Mouse (Mus musculus) neural tube, embryonic 15.5 days (tissue): ENCODE results near the gene Kcnmb3. TPM values are rescaled to one million over a fixed set of nuclear protein-coding genes. Genes with fewer than 3 reads are reported as not detected.

Experiments
- ATAC-seq: fragments of 200-750 bp; cut with Nextera tagmentation; 2 replicates; pipeline ENCODE4 v1.8.0; 2017; ENCODE audit warnings: mild to moderate bottlenecking, moderate TSS enrichment, moderate library complexity; ENCODE audit not compliant: low FRiP score
- H3K27ac ChIP-seq: fragments of 300-500 bp; sonication (generic); replicated peaks from 2 replicates; pipeline ENCODE4 v1.5.1; 2015; ENCODE audit warnings: mild to moderate bottlenecking, inconsistent platforms
- H3K27me3 ChIP-seq: fragments of 300-500 bp; sonication (generic); replicated peaks from 2 replicates; pipeline ENCODE4 v1.6.1; 2015; ENCODE audit warnings: inconsistent platforms
- H3K36me3 ChIP-seq: fragments of 300-500 bp; sonication (generic); 2 replicates; pipeline ENCODE4 v1.6.1; 2015; ENCODE audit warnings: inconsistent platforms
- H3K4me1 ChIP-seq: fragments of 300-500 bp; sonication (generic); 2 replicates; pipeline ENCODE4 v1.6.1; 2015; ENCODE audit warnings: inconsistent platforms
- H3K4me2 ChIP-seq: fragments of 300-500 bp; sonication (generic); 2 replicates; pipeline ENCODE4 v1.6.1; 2015; ENCODE audit warnings: inconsistent platforms, mild to moderate bottlenecking, moderate library complexity
- H3K4me3 ChIP-seq: fragments of 300-500 bp; sonication (generic); replicated peaks from 2 replicates; pipeline ENCODE4 v1.5.1; 2015; ENCODE audit warnings: mild to moderate bottlenecking, inconsistent platforms
- H3K9ac ChIP-seq: fragments of 300-500 bp; sonication (generic); replicated peaks from 2 replicates; pipeline ENCODE4 v1.6.1; 2015; ENCODE audit warnings: mild to moderate bottlenecking, inconsistent platforms
- H3K9me3 ChIP-seq: fragments of 300-500 bp; sonication (generic); replicated peaks from 2 replicates; pipeline ENCODE4 v1.6.1; 2016; ENCODE audit warnings: inconsistent platforms
- WGBS: fragments of 180-500 bp; shearing (Covaris S2); methylation state at CpG from one replicate; pipeline ENCODE4 v1.1.7; 2015; ENCODE audit warnings: mixed read lengths; 5-methylcytosine and 5-hydroxymethylcytosine counted together
- polyA plus RNA-seq: library from polyadenylated mRNA; unstranded; fragments of >200 nt; fragmentation: Nextera tagmentation; extraction: Ambion mirVana; gene quantifications from 2 replicates; pipeline ENCODE4 v1.2.1, GENCODE M21; 2015

Gene Kcnmb3
- polyA plus RNA-seq, 1 experiment from 2014 or later = not detected

DNA sequence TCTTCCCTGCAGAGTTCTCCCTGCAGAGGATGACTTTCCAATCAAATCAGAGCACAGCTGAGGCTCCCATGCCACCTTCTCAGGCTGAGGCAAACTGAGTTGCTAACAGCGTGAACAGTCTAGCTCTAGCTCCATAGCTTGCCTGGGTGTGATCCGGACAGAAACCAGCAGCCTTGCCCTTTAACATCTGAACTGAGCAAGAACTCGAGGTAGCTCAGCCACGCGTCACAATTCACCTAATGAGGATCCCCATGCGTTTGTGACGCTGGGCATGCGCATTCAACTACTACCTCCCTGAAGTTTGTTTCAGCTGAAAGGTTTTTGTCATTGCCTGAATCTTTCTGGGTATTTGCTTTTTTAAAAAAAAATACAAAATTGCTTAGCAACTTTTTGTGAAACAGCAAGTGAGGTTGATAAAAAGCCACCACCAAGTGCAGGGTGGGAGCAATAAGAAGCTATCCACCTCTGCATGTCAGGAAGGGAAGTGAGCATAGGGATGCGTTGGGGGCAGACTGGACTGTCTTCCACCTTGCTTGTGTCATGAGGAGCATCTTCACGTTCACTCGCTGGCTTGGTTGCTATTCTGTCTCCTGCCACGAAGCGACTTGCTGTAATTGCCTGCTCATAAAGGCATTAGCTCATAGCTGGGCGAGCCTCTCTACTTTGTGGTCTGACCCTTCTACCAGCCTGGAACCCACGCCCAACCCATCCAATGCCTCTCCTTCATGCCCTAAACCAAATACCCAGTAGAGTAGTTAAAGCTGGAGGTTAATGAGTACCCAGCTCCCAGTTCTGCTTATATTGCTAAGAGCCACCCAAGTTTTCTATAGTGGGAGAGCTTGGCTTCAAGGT is 1.7 kb downstream of the Kcnmb3 start:
- Histone ChIP-seq H3K27ac (no peak overlapping the region), H3K9me3 (no peaks in the 10 kb centered on the region), H3K9ac (no peak overlapping the region), H3K27me3 (no peaks in the 10 kb centered on the region), H3K36me3 (no peaks in the 10 kb centered on the region), H3K4me3 (no peak overlapping the region), H3K4me2 (no peak overlapping the region), H3K4me1 (no peaks in the 10 kb centered on the region)
- 66% methylated on average over 15 of the region's 15 CpGs for WGBS
- ATAC-seq = no peak

DNA sequence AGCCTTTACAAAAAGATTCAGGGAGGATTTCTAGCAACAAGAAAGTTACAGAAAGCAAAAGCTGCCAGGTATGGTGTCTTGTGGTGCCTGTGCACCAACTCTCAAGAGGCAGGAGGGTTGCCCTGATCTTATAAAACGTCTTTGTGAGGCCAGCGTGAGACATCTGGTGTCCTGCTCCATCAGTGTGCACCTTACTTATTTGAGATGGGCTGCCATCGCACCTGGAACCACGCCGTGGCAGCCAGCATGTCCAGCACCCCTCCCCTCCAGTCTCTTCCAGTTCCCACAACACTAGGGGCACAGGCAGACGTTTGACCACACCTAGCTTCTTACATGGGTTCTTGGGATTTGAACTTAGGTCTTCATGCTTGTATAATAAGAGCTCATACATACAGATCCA is 3.9 kb downstream of the Kcnmb3 start:
- ATAC-seq = no peak
- Histone ChIP-seq H3K4me1 (no peaks in the 10 kb centered on the region), H3K36me3 (no peaks in the 10 kb centered on the region), H3K27ac (no peak overlapping the region), H3K4me3 (no peak overlapping the region), H3K9me3 (no peaks in the 10 kb centered on the region), H3K27me3 (no peaks in the 10 kb centered on the region), H3K9ac (no peak overlapping the region), H3K4me2 (no peak overlapping the region)
- WGBS = 85% methylated on average over 6 of the region's 6 CpGs

DNA sequence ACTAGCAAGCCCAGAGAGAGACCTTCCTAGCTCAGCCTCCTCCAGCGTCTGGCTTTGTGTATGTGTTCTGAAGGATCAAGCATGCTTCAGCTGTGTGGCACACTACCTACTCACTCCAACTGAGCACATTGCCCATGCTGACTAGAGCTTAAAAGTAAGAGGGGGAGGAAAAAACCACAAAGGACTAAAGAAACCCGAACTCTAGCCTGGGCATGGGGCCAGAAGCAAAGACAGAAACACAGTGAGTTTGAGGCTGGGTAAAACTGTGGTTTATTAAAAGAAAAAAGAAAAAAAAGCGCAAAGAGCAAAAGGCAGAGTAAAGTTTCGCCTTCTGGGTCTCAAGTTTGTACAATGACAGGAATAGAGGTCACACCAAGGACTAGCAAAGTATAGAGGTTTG is 5.5 kb downstream of the Kcnmb3 start:
- no peaks in the 10 kb centered on the region for H3K36me3 ChIP-seq
- H3K4me2 ChIP-seq = no peak overlapping the region
- no peak overlapping the region for H3K4me3 ChIP-seq
- no peaks in the 10 kb centered on the region for H3K4me1 ChIP-seq
- 89% methylated on average over 4 of the region's 4 CpGs for WGBS
- H3K9ac ChIP-seq = no peak overlapping the region
- H3K9me3 ChIP-seq = no peaks in the 10 kb centered on the region
- no peaks in the 10 kb centered on the region for H3K27me3 ChIP-seq
- no peak for ATAC-seq
- no peak overlapping the region for H3K27ac ChIP-seq

DNA sequence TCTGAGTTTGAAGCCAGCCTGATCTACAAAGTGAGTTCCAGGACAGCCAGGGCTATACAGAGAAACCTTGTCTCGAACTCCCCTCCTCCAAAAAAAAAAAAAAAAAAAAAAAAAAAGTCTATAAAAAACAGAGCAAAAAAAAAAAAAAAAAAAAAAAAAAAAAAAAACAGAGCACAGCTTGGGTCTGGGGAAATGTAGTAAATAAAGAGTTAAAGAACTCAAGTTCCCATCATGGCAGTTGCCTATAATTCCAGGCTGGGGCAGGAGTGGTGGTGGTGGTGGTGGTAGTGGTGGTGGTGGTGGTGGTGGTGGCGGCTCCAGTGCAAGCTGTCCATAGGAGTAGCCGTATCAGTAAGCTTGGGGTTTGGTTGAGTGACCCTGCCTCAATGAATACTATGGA is 9.0 kb downstream of the Kcnmb3 start:
- Histone ChIP-seq H3K4me3 (no peak overlapping the region), H3K9me3 (no peaks in the 10 kb centered on the region), H3K36me3 (no peaks in the 10 kb centered on the region), H3K4me1 (no peaks in the 10 kb centered on the region), H3K9ac (no peak overlapping the region), H3K4me2 (no peak overlapping the region), H3K27ac (no peak overlapping the region), H3K27me3 (no peaks in the 10 kb centered on the region)
- WGBS = 94% methylated on average over 3 of the region's 3 CpGs
- ATAC-seq = no peak

DNA sequence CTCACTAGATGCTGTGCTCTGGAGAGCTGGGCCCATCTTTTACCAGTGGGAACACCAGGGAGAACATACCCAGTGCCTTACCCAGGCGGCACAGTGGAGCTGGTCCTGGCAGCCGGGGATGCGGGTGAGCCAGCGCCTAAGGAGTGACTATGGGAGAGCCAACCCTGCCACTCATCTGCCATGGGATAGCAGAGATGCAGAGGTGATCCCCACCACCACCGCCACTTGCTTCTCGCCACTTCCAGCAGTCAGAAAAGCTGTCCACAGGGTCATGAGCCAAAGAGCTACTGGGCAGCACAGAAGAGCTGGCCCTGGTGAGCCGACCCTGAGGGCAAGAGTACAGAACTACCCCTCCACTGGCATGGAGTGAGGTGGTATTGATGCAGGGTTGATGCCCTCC is 12.1 kb downstream of the Kcnmb3 start:
- Histone ChIP-seq H3K4me2 (no peak overlapping the region), H3K36me3 (no peaks in the 10 kb centered on the region), H3K9ac (no peak overlapping the region), H3K27ac (no peak overlapping the region), H3K4me3 (no peak overlapping the region), H3K27me3 (no peaks in the 10 kb centered on the region), H3K9me3 (no peaks in the 10 kb centered on the region), H3K4me1 (no peaks in the 10 kb centered on the region)
- 91% methylated on average over 7 of the region's 7 CpGs for WGBS
- no peak for ATAC-seq

DNA sequence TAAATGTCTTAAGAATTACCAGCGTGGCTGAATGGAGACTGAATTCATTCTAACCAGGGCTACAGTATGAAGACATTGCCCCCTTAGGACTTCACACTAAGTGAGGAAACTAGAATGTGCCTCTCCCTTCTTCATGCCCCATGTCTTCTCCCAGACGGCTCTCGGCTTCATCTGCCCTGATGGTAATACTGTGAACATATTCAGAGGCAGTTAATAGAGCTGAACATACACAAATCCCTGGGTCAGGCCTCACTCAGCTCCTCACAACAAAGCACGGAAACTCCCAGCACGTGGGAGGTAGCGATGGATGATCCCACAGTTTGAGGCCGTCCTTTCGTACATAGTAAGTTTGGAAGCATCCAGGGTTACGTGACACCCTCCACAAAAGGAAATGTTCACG is 18.8 kb downstream of the Kcnmb3 start:
- no peaks in the 10 kb centered on the region for H3K36me3 ChIP-seq
- H3K27ac ChIP-seq = no peak overlapping the region
- H3K4me3 ChIP-seq = no peak overlapping the region
- no peak overlapping the region for H3K4me2 ChIP-seq
- 78% methylated on average over 10 of the region's 10 CpGs for WGBS
- no peaks in the 10 kb centered on the region for H3K27me3 ChIP-seq
- peaks cover 5% of the 10 kb centered on the region; the same call in 1 of the 2 replicates for H3K4me1 ChIP-seq
- no peak for ATAC-seq
- no peaks in the 10 kb centered on the region for H3K9me3 ChIP-seq
- no peak overlapping the region for H3K9ac ChIP-seq

DNA sequence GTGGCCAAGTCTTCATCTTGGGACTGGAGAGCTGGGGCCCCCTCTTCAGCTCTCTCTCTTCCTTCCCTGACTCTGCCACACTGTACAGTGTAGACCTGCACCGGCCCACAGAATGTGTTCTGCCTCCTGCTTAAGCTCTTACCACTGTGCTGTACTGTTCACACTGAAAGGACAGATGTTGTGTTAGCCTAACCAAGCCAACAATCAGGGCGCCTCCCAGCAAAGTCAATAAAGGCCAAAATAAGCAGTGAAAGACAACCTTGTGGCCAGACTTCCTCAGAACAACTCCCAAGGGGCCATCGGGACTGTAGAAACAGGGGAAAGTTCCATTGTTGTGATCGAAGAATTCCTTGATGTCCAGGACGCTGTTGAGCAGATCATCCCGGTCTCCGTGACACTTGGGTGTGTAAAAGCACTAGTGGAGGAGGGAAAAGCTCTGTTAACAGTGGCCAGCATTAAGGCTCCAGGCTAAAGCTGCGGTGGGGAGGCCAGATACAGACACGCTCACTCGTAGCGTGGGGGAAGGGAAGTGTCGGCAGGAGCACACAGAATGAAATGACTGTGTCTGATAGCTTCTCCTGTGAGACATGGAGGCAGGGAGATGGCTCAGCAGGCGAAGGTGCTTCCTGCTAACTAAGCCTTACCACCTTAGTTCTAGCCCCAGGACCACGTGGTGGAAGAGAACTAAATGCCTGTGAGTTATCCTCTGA is 19.7 kb downstream of the Kcnmb3 start:
- 0 out of 2 replicates have a peak overlapping the region, but pooled peaks have one; percentile 13 for H3K4me2 ChIP-seq
- H3K4me3 ChIP-seq = no peak overlapping the region
- peak; percentile 43; the same call in 1 of the 2 replicates for ATAC-seq
- peaks cover 5% of the 10 kb centered on the region; the same call in 1 of the 2 replicates for H3K4me1 ChIP-seq
- no peak overlapping the region for H3K9ac ChIP-seq
- no peaks in the 10 kb centered on the region for H3K9me3 ChIP-seq
- 76% methylated on average over 14 of the region's 14 CpGs for WGBS
- H3K36me3 ChIP-seq = no peaks in the 10 kb centered on the region
- H3K27me3 ChIP-seq = no peaks in the 10 kb centered on the region
- no peak overlapping the region for H3K27ac ChIP-seq

DNA sequence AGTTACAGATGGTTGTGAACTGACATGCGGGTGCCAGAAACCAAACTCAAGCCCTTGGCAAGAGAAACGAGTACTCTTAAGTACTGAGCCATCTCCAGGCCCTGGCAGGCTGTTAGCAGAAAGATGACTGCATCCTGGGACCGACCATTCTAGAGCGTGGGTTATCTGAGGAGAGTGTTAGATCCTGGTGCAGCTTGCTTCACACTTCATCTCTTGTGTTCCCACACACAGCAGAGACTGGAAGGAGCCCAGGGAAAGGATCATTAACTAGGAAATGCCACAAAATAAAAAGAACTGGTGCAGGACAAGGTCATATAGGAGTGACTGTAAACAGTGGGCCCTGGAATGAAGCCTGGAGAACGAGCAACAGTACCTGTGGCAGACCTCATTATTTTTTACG is 20.9 kb downstream of the Kcnmb3 start:
- no peaks in the 10 kb centered on the region for H3K27me3 ChIP-seq
- no peak overlapping the region for H3K4me2 ChIP-seq
- H3K4me3 ChIP-seq = no peak overlapping the region
- H3K4me1 ChIP-seq = peaks cover 5% of the 10 kb centered on the region; the same call in 1 of the 2 replicates
- no peaks in the 10 kb centered on the region for H3K36me3 ChIP-seq
- ATAC-seq = no peak
- no peak overlapping the region for H3K9ac ChIP-seq
- WGBS = 63% methylated on average over 6 of the region's 6 CpGs
- H3K27ac ChIP-seq = no peak overlapping the region
- H3K9me3 ChIP-seq = no peaks in the 10 kb centered on the region

DNA sequence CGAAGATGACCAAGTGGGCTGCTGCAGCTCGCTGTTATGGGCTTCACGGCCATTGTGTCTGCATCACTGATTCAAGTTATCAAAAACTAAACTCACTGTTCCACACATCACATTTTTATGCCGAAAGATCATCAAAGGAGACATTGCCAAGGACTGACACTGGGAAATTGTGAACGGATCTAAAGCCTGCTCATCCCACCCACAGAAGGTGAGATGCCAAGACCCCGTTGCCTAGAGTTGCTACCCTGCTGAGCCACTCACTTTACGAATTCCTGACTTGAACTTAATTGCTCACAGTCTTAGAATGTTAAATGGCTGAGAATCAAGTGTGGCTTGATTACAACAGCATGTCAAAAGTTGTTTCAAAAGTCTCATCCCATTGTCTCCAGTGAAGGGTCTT is 21.6 kb downstream of the Kcnmb3 start:
- no peaks in the 10 kb centered on the region for H3K9me3 ChIP-seq
- H3K27ac ChIP-seq = no peak overlapping the region
- ATAC-seq = no peak
- no peak overlapping the region for H3K9ac ChIP-seq
- 61% methylated on average over 7 of the region's 7 CpGs for WGBS
- no peaks in the 10 kb centered on the region for H3K27me3 ChIP-seq
- H3K36me3 ChIP-seq = no peaks in the 10 kb centered on the region
- no peak overlapping the region for H3K4me2 ChIP-seq
- H3K4me1 ChIP-seq = peaks cover 5% of the 10 kb centered on the region; the same call in 1 of the 2 replicates
- H3K4me3 ChIP-seq = no peak overlapping the region

DNA sequence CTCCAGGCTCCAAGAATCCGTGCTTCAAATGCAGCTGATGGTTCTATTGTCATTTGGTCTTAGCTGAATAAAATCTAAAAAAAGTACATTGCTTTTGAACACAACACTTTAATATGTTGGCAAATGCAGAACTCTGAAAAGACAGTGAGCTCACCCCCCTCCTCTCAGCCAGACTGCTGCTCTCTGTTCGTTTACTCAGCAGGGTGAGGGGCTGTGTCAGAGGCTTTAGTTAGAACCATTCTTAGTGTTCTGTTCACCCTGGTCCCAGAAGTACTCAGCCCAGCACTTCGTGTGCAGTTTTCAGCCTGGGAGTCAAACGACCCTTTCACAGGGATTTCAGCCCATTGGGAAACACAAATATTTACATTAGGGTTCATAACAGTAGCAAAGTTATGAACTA is 23.6 kb downstream of the Kcnmb3 start:
- Histone ChIP-seq H3K27me3 (no peaks in the 10 kb centered on the region), H3K4me2 (no peak overlapping the region)
- 67% methylated on average over 4 of the region's 4 CpGs for WGBS

DNA sequence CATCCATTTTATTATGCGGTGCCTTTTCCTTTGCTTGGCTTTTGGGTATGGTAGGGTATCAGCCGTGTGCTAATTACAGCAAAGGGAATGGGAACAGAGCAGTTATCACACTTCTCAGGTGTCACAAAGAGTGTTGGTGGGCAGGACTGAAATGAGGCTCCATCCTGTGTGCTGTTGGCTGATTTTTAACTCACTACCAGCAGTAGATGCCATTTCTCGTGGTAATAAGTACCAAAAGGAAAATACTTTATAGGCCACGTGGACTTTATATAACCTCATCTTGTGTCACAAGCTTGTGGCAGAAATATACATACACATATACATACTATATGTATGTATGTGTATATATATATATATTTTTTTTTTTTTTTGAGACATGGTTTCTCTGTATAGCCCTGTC is 24.7 kb downstream of the Kcnmb3 start:
- H3K4me2 ChIP-seq = no peak overlapping the region
- no peak overlapping the region for H3K27ac ChIP-seq
- no peaks in the 10 kb centered on the region for H3K27me3 ChIP-seq
- no peak overlapping the region for H3K9ac ChIP-seq
- H3K9me3 ChIP-seq = no peaks in the 10 kb centered on the region
- H3K4me1 ChIP-seq = peaks cover 4% of the 10 kb centered on the region; the same call in 1 of the 2 replicates
- peaks cover 10% of the 10 kb centered on the region for H3K36me3 ChIP-seq
- H3K4me3 ChIP-seq = no peak overlapping the region
- no peak for ATAC-seq
- WGBS = 95% methylated on average over 4 of the region's 4 CpGs

More for the DNA sequence above, 23.6 kb downstream of the Kcnmb3 start:
- H3K4me3 ChIP-seq = no peak overlapping the region
- H3K4me1 ChIP-seq = peaks cover 5% of the 10 kb centered on the region; the same call in 1 of the 2 replicates
- H3K9me3 ChIP-seq = no peaks in the 10 kb centered on the region
- peaks cover 5% of the 10 kb centered on the region for H3K36me3 ChIP-seq
- ATAC-seq = no peak
- no peak overlapping the region for H3K27ac ChIP-seq
- no peak overlapping the region for H3K9ac ChIP-seq

DNA sequence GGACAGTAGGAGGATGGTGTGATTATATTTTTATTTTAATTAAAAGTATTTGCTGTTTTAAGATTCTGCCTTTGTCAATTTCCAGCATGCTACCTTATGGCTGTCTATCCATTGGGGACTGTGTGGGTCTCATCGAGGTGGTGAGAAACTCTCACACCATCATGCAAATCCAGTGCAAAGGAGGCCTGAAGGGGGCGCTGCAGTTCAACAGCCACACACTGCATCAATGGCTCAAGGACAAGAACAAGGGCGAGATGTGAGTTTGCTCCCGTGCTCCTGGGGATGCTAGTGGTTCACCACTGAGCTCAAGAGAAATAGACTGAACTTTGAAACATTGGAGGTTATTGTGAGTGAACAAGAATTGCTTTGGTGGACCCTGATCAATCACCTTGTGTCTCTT is 32.3 kb downstream of the Kcnmb3 start:
- H3K9me3 ChIP-seq = no peaks in the 10 kb centered on the region
- no peak for ATAC-seq
- no peak overlapping the region for H3K4me3 ChIP-seq
- peaks cover 67% of the 10 kb centered on the region for H3K36me3 ChIP-seq
- H3K4me1 ChIP-seq = no peaks in the 10 kb centered on the region
- no peak overlapping the region for H3K27ac ChIP-seq
- no peak overlapping the region for H3K9ac ChIP-seq
- H3K4me2 ChIP-seq = no peak overlapping the region
- 71% methylated on average over 4 of the region's 4 CpGs for WGBS
- no peaks in the 10 kb centered on the region for H3K27me3 ChIP-seq
